Mouse (Mus musculus) forebrain, embryonic 16.5 days (tissue): ENCODE results near the gene Gabra1. TPM values are rescaled to one million over a fixed set of nuclear protein-coding genes. Genes with fewer than 3 reads are reported as not detected.

Source experiments
- ATAC-seq: fragments of 200-750 bp; cut with Nextera tagmentation; 2 replicates; pipeline ENCODE4 v1.8.0; 2017; ENCODE audit warnings: mild to moderate bottlenecking, moderate library complexity
- H3K27ac ChIP-seq: fragments of 300-500 bp; sonication (generic); 2 replicates; pipeline ENCODE4 v1.5.1; 2014; ENCODE audit warnings: low read length, control low read depth
- H3K27me3 ChIP-seq: fragments of 300-500 bp; sonication (generic); replicated peaks from 2 replicates; pipeline ENCODE4 v1.6.1; 2014; ENCODE audit warnings: low read length; ENCODE audit not compliant: control insufficient read depth, insufficient read depth
- H3K36me3 ChIP-seq: fragments of 300-500 bp; sonication (generic); 2 replicates; pipeline ENCODE4 v1.6.1; 2014; ENCODE audit not compliant: control insufficient read depth, insufficient read depth
- H3K4me1 ChIP-seq: fragments of 300-500 bp; sonication (generic); replicated peaks from 2 replicates; pipeline ENCODE4 v1.6.1; 2014; ENCODE audit warnings: low read length; ENCODE audit not compliant: control insufficient read depth, insufficient read depth
- H3K4me2 ChIP-seq: fragments of 300-500 bp; sonication (generic); 2 replicates; pipeline ENCODE4 v1.6.1; 2014; ENCODE audit warnings: mild to moderate bottlenecking, low read length, control low read depth
- H3K4me3 ChIP-seq: fragments of 300-500 bp; sonication (generic); replicated peaks from 2 replicates; pipeline ENCODE4 v1.5.1; 2014; ENCODE audit warnings: mild to moderate bottlenecking, low read length, control low read depth
- H3K9ac ChIP-seq: fragments of 300-500 bp; sonication (generic); replicated peaks from 2 replicates; pipeline ENCODE4 v1.6.1; 2014; ENCODE audit warnings: low read depth, low read length, control low read depth
- H3K9me3 ChIP-seq: fragments of 300-500 bp; sonication (generic); 2 replicates; pipeline ENCODE4 v1.6.1; 2016; ENCODE audit warnings: low read length; ENCODE audit not compliant: control insufficient read depth
- WGBS: fragments of 180-500 bp; shearing (Covaris S2); extraction: QIAGEN DNeasy Blood & Tissue Kit; methylation state at CpG from one replicate; pipeline ENCODE4 v1.1.7; 2014; 5-methylcytosine and 5-hydroxymethylcytosine counted together
- polyA plus RNA-seq: library from polyadenylated mRNA; unstranded; fragments of >200 nt; fragmentation: Nextera tagmentation; extraction: Ambion mirVana; gene quantifications from 2 replicates; pipeline ENCODE4 v1.2.1, GENCODE M21; 2015

Gabra1 gene
- polyA plus RNA-seq, result 14.1 and 18.0 TPM in 2 replicates

DNA sequence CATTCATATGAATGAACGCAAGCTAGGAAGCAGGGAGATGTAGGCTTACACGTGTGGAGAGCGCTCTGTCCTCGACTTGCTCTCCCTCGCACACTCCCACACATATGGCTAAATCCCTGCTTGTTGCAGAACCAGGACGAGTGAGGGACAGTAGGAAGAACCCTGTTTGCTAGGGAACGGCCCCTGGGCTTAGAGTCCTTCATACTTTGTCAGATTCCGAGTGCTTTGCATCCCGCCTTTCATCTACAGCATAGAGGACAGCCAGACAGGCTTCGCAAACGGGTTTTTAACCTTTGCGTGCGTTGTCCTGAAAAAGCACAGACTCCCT is at the start of gene Gabra1:
TSS of gene Gabra1 (minus strand) at position 106 of the 328 bp plus-strand sequence.
- Histone ChIP-seq H3K36me3 (no peaks in the 10 kb centered on the region), H3K9ac (peak within 1 kb of the TSS; percentile 86), H3K4me3 (peak within 1 kb of the TSS; percentile 74), H3K4me1 (peaks cover 5% of the 10 kb centered on the region; the same call in 1 of the 2 replicates), H3K27ac (peak within 1 kb of the TSS; percentile 72), H3K4me2 (peak within 1 kb of the TSS; percentile 84), H3K9me3 (no peaks in the 10 kb centered on the region), H3K27me3 (peaks cover 7% of the 10 kb centered on the region; the same call in 1 of the 2 replicates)
- 0% methylated on average over 13 of the region's 13 CpGs for WGBS
- ATAC-seq, result peak; percentile 81

DNA sequence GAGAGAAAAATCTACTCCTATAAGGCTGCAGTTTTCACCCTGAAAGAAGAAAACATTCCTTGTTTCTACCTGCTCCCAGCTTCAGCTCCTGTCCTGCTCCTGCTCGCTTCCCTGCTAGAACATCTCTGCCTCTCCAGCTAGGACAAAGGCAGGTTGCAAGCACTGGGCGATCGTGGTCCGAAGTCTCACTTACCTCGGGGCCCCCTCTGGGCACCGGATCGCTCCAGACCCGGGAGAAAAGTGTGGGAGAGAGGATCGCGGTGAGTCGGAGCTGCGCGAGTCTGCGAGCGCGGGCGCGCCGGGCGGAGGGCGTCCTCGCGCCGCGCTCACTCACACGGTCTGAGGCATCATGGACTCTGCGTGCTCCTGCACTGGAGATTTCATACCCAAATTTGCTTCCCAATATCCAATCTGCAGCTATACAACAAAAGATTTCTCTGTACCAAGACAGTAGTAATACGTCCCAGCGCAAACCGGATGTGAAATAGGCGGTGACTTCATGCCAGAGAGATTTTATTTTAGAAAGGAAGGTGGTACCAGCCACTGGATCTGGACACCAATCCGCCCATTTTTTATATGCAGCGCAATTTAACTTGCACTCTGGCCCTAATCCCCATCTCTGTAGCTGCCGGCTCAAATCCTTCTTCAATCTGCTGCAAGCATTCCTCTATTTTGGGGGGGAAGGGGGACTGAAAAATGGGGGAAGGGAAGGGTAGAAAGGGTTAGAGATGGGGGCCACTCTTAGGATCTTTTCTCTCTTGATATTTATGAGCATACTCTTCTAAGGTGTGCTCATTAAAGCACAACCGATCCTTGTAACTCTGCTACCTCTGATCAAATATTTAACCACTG is 531 bp downstream of the Gabra1 start:
- peak; percentile 92 for ATAC-seq
- peaks cover 5% of the 10 kb centered on the region; the same call in 1 of the 2 replicates for H3K4me1 ChIP-seq
- WGBS, result under 1% methylated on average over 35 of the region's 35 CpGs

DNA sequence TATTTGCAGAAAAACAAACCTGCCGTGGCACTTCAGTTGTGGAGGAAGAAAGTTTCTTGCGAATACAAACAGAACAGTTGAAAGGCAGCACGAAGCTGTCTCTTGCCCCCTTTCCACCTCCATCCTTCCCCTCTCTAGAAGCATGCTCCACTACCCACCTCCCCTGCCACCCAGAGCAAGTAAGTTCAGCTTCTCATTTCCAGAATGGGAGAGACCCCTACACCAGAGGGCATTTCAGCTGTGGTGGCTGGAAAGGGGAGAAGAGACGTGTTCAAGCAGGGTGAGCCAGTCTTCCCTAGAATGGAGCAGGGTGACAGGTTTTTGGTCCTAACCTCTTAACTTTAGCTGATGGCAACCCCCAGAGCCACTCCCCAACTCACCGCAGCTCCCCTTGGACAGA is 1.3 kb downstream of the Gabra1 start:
- Histone ChIP-seq H3K4me1 (peaks cover 5% of the 10 kb centered on the region; the same call in 1 of the 2 replicates), H3K9ac (peak overlapping the region; percentile 86), H3K36me3 (no peaks in the 10 kb centered on the region), H3K4me3 (peak overlapping the region; percentile 74), H3K4me2 (peak overlapping the region; percentile 84), H3K27me3 (peaks cover 7% of the 10 kb centered on the region; the same call in 1 of the 2 replicates), H3K27ac (peak overlapping the region; percentile 47; the same call in 1 of the 2 replicates), H3K9me3 (no peaks in the 10 kb centered on the region)
- WGBS, result 21% methylated on average over 5 of the region's 5 CpGs
- peak; percentile 25; the same call in 1 of the 2 replicates for ATAC-seq

More for the DNA sequence above, 531 bp downstream of the Gabra1 start:
- H3K9ac ChIP-seq, result peak overlapping the region; percentile 86
- H3K4me3 ChIP-seq, result peak overlapping the region; percentile 74
- peaks cover 7% of the 10 kb centered on the region; the same call in 1 of the 2 replicates for H3K27me3 ChIP-seq
- no peaks in the 10 kb centered on the region for H3K36me3 ChIP-seq
- H3K4me2 ChIP-seq, result peak overlapping the region; percentile 84
- H3K27ac ChIP-seq, result peak overlapping the region; percentile 72
- no peaks in the 10 kb centered on the region for H3K9me3 ChIP-seq

- Histone ChIP-seq H3K36me3 (no peaks in the 10 kb centered on the region), H3K4me2 (no peak overlapping the region), H3K27ac (no peak overlapping the region), H3K4me1 (peaks cover 5% of the 10 kb centered on the region; the same call in 1 of the 2 replicates), H3K9me3 (no peaks in the 10 kb centered on the region), H3K27me3 (peaks cover 7% of the 10 kb centered on the region; the same call in 1 of the 2 replicates), H3K9ac (no peak overlapping the region), H3K4me3 (no peak overlapping the region)
- 87% methylated on average over 5 of the region's 5 CpGs for WGBS
- no peak for ATAC-seq
Measured at GRCm38 (mm10) chr11:42179535-42179934, 3.2 kb downstream of the Gabra1 start.

GRCm38 (mm10) chr11:42178296-42178695 is 4.4 kb downstream of the Gabra1 start:
- Histone ChIP-seq H3K9ac (no peak overlapping the region), H3K4me2 (no peak overlapping the region), H3K9me3 (no peaks in the 10 kb centered on the region), H3K27ac (no peak overlapping the region), H3K4me3 (no peak overlapping the region), H3K36me3 (no peaks in the 10 kb centered on the region), H3K27me3 (peaks cover 7% of the 10 kb centered on the region; the same call in 1 of the 2 replicates), H3K4me1 (peaks cover 5% of the 10 kb centered on the region; the same call in 1 of the 2 replicates)
- no peak for ATAC-seq
- WGBS, result 91% methylated on average over 2 of the region's 2 CpGs

DNA sequence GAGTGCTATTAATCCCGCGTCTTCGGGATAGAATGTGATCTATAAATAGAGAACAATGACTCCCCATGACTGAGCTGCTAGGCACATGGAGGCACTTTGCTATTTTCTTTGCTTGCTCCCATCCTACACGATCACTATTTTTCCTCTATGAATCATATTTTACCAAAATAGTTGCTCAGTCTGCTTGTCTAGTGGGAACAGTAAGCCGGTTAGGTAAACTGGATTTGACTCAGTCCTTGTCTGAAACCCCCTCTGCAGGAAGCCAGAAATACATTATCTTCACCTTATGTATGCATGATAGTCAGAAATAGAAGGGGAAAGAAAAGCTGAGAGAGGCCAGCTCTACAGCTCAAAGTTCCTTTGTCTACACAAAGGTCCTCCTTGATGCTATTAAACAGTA is 31.3 kb downstream of the Gabra1 start:
- Histone ChIP-seq H3K4me3 (no peak overlapping the region), H3K4me2 (no peak overlapping the region), H3K27ac (no peak overlapping the region), H3K27me3 (no peaks in the 10 kb centered on the region), H3K9ac (no peak overlapping the region), H3K9me3 (no peaks in the 10 kb centered on the region), H3K4me1 (no peaks in the 10 kb centered on the region), H3K36me3 (no peaks in the 10 kb centered on the region)
- 87% methylated on average over 5 of the region's 5 CpGs for WGBS
- ATAC-seq, result no peak

DNA sequence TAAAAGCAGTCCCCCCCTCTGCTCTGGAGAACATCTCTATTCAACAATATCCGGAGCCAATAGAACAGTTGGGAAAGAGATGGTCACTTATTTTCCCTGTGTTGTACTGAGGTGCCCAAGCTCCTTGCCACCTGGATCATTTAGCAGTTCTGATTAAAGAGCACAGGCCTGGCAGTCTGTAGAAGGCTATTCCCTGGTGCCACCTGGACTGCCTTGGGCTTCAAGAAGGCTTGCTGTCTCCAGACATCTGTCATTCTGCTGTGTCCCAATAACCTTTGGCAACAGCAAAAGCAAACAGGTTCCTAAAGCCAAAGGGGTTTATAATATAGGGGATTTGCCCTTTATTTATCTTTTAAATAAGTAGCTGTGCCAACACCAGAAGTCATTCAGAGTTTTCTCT is 65.8 kb downstream of the Gabra1 start:
- Histone ChIP-seq H3K9ac (no peak overlapping the region), H3K4me1 (no peaks in the 10 kb centered on the region), H3K27me3 (no peaks in the 10 kb centered on the region), H3K4me2 (no peak overlapping the region), H3K36me3 (no peaks in the 10 kb centered on the region), H3K27ac (no peak overlapping the region), H3K9me3 (no peaks in the 10 kb centered on the region), H3K4me3 (no peak overlapping the region)
- 77% methylated on average over 1 of the region's 1 CpGs for WGBS
- no peak for ATAC-seq

DNA sequence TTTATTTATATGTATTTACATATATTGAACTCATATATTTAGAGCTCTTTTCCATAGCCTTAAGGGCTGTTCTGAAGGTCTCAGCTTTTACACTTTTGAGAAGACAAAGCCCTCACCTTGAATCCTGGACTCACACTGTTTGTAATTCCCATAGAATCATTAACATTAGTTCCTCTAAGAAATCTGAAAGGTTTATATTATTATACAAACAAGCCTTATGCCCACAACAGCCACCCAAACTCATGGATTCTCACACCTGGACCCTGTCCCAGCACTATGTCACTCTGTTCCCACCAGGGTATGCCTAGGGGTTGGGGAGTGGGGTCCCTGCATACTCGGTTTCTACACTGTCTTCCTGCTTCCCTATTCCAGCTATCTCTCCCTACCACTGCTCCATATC is 72.7 kb downstream of the Gabra1 start:
- H3K9ac ChIP-seq, result no peak overlapping the region
- H3K36me3 ChIP-seq, result no peaks in the 10 kb centered on the region
- whole genome bisulfite sequencing, result 80% methylated on average over 1 of the region's 1 CpGs
- no peak overlapping the region for H3K4me2 ChIP-seq
- H3K9me3 ChIP-seq, result no peaks in the 10 kb centered on the region
- no peak for ATAC-seq
- H3K4me3 ChIP-seq, result no peak overlapping the region
- H3K27ac ChIP-seq, result no peak overlapping the region
- H3K4me1 ChIP-seq, result no peaks in the 10 kb centered on the region
- no peaks in the 10 kb centered on the region for H3K27me3 ChIP-seq

DNA sequence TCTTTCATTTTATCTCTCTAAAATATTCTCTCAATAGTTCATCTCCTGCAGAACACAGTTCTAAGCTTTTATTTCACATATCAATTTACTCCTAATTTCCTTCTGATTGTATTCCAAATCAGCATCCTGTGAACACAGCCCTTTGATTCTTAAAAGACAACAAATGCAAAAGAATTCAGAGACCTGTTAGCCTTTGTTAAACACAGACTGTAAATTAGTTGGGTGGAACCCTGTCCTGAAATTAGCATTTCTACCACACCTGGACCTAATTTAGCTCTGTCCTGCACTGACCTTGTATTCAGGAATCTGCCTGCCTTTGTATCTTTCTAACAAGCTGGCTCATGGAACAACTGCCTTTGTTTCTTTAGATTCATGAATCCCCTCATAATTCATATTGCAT is 73.1 kb downstream of the Gabra1 start:
- H3K27me3 ChIP-seq, result no peaks in the 10 kb centered on the region
- no peaks in the 10 kb centered on the region for H3K36me3 ChIP-seq
- H3K27ac ChIP-seq, result no peak overlapping the region
- H3K9me3 ChIP-seq, result no peaks in the 10 kb centered on the region
- H3K4me2 ChIP-seq, result no peak overlapping the region
- H3K4me1 ChIP-seq, result no peaks in the 10 kb centered on the region
- H3K9ac ChIP-seq, result no peak overlapping the region
- H3K4me3 ChIP-seq, result no peak overlapping the region
- no peak for ATAC-seq
